Mouse (Mus musculus) ovary, postnatal 10 days (tissue): ENCODE data around the gene Mast1.

Experiments used
- DNase-seq: peaks from one replicate; pipeline ENCODE4 v3.0.0; 2022; ENCODE audit warnings: low spot score

Mast1 gene

DNA sequence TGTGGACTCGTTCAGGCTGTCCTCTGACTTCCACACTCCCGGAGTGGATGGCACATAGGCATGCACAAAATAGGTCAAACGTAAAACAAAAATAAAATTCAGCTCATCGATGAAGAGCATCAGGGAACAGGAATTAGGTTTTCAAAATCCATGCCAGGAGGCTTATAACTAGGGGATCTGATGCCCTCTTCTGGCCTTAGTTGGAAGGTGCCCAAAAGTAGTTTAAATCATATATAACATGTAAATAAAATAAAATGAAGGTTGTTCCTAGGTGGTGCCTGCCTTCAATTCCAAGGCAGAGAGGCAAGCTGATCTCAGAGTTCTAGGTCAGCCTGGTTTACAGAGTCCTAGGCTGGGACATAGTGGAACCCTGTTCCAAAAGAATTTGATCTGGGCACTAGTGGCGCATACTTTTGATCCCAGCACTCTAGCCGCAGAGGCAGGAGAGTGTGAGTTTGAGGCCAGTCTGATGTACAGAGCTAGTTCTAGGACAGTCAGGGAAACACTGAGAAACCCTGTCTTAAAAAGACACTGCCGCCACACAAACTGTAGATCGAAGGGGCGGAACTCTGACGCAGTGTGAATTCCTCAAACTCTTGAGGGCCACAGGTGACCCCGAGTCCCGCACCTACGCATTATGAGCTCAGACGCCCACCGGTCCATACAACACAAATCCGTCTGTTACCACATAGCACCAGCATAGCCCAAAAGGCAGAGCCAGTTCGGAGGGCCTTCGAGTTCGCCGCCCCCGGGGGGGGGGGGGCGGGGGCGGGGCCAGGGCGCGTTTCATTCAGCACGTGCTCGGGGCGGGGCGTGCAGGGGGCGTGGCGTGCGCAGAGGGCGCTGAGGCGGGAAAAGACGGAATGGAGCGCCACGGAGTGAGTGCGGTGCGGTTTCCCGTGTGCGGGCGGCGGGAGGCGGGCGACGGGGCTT is 65.5 kb downstream of the Mast1 start, which contains the start of gene Syce2:
Syce2 (plus strand) TSS at position 736 of the 933 bp plus-strand sequence.
- DNase-seq, result peak; percentile 46
